ENCODE assay signal across 8 mouse cellular contexts in the genomic region with DNA sequence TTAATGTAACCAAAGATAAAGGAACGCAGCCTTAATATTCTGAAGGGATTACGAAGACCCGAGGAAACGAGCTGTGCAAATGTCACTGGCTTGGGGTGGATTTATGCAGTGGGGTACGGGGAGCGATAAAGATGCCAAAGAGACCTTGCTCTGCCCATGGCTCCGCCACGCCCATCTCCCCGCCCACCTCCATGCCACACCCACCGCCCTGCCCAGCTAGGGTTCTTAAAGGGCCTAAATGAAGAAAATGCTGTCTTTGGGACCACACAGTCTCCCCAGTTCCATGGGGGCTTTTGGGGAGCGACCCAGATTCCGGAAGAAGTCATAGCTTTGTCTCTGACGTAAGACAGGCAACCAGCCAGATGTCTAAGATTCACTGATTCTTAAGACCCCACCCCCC.
DNase-seq lines count a peak whose midpoint lies in the region; ATAC-seq lines count a peak whose summit lies in the region.

No protein-coding gene starts in this region.

- peaks cover 11% of the 10 kb centered on the region for H3K27me3 ChIP-seq in embryonic facial prominence, embryonic 15.5 days
- H3K27me3 ChIP-seq in neural tube, embryonic 12.5 days (replicated peaks): peaks cover 32% of the 10 kb centered on the region

- no peaks in the 10 kb centered on the region for H3K36me3 ChIP-seq in embryonic facial prominence, embryonic 15.5 days
- no peaks in the 10 kb centered on the region for H3K36me3 ChIP-seq in neural tube, embryonic 12.5 days

- H3K4me2 ChIP-seq in embryonic facial prominence, embryonic 15.5 days (replicated peaks): peak overlapping the region; percentile 56; the same call in 1 of the 2 replicates
- H3K4me2 ChIP-seq in neural tube, embryonic 12.5 days (replicated peaks): peak overlapping the region; percentile 50

- peak; percentile 54 for DNase-seq in adrenal gland, adult 2 months
- DNase-seq in adrenal gland, postnatal 4 days (ENCODE audit: low spot score in 2 of 2): no peak
- DNase-seq in A20 (ENCODE audit: low read depth, low spot score): peak; percentile 46
- peak; percentile 68 for DNase-seq in kidney, postnatal 10 days

- 8% methylated on average over 13 of the region's 13 CpGs for WGBS in embryonic facial prominence, embryonic 15.5 days
- 5% methylated on average over 13 of the region's 13 CpGs for WGBS in neural tube, embryonic 12.5 days

- H3K4me3 ChIP-seq in embryonic facial prominence, embryonic 15.5 days (replicated peaks): no peak overlapping the region
- no peak overlapping the region for H3K4me3 ChIP-seq in neural tube, embryonic 12.5 days

- H3K9me3 ChIP-seq in embryonic facial prominence, embryonic 15.5 days (replicated peaks): no peaks in the 10 kb centered on the region
- no peaks in the 10 kb centered on the region for H3K9me3 ChIP-seq in neural tube, embryonic 12.5 days

- ATAC-seq in embryonic facial prominence, embryonic 15.5 days (ENCODE audit: insufficient number of reproducible peaks, low FRiP score, low TSS enrichment, low read depth): no peak
- 0 out of 2 replicates have a peak, but pooled peaks have one; percentile 44 for ATAC-seq in neural tube, embryonic 12.5 days (ENCODE audit: low FRiP score, low read depth)
- ATAC-seq in cerebellum, adult (ENCODE audit: insufficient number of reproducible peaks, low FRiP score, low TSS enrichment): no peak
- no peak for ATAC-seq in monocyte, adult 5-6 weeks (replicated peaks; ENCODE audit: insufficient number of reproducible peaks, low FRiP score, low TSS enrichment, poor library complexity, severe bottlenecking)

- no peak overlapping the region for H3K9ac ChIP-seq in embryonic facial prominence, embryonic 15.5 days
- no peak overlapping the region for H3K9ac ChIP-seq in neural tube, embryonic 12.5 days

- no peak overlapping the region for H3K27ac ChIP-seq in embryonic facial prominence, embryonic 15.5 days (replicated peaks)
- H3K27ac ChIP-seq in neural tube, embryonic 12.5 days: no peak overlapping the region

- H3K4me1 ChIP-seq in embryonic facial prominence, embryonic 15.5 days: peaks cover 54% of the 10 kb centered on the region
- H3K4me1 ChIP-seq in neural tube, embryonic 12.5 days: peaks cover 47% of the 10 kb centered on the region

Comparison
In these comparisons a context has a peak if more than half of its experiments do, and no peak if none do; other contexts are left out.
1. DNase-seq: peak in adrenal gland, adult 2 months (single experiment), A20 (single experiment) and kidney, postnatal 10 days (single experiment); none in adrenal gland, postnatal 4 days (0 of 2).